ENCODE assay signal across 8 mouse cellular contexts in genomic region chr9:119430311-119430710, GRCm38 (mm10). TPM values are rescaled to one million over a fixed set of nuclear protein-coding genes. Genes with fewer than 3 reads are reported as not detected.
DNase-seq lines count a peak whose midpoint lies in the region; ATAC-seq lines count a peak whose summit lies in the region.

No protein-coding gene starts in this region.

- H3K27me3 ChIP-seq in hindbrain, embryonic 15.5 days: no peaks in the 10 kb centered on the region

- ATAC-seq in hindbrain, embryonic 15.5 days (ENCODE audit: low FRiP score, low read depth): peak; percentile 77; the same call in 1 of the 2 replicates
- ATAC-seq in megakaryocyte, adult 5-6 weeks (ENCODE audit: poor library complexity, severe bottlenecking): peak; percentile 64

- peak; percentile 70 for DNase-seq in Muller cell, postnatal 12 days (ENCODE audit: inconsistent ontology term)
- peak; percentile 83 for DNase-seq in cerebellum, adult 9-10 months
- DNase-seq in frontal cortex, postnatal 14 days (ENCODE audit: low spot score in 2 of 2): peak; percentile 66 to 70
- peak; percentile 71 to 73 for DNase-seq in layer of hippocampus, postnatal 36 days
- DNase-seq in right cerebral cortex, postnatal 14 days: peak; percentile 85
- peak; percentile 71 to 82 for DNase-seq in urinary bladder, postnatal 4 days (ENCODE audit: low spot score in 2 of 2)

- peaks cover 27% of the 10 kb centered on the region for H3K36me3 ChIP-seq in hindbrain, embryonic 15.5 days

- WGBS in hindbrain, embryonic 15.5 days: 60% methylated on average over 7 of the region's 7 CpGs

- H3K4me3 ChIP-seq in hindbrain, embryonic 15.5 days: no peak overlapping the region

- H3K4me1 ChIP-seq in hindbrain, embryonic 15.5 days (replicated peaks): peaks cover 14% of the 10 kb centered on the region

- H3K27ac ChIP-seq in hindbrain, embryonic 15.5 days (replicated peaks): no peak overlapping the region

- no peak overlapping the region for H3K9ac ChIP-seq in hindbrain, embryonic 15.5 days

- no peak overlapping the region for H3K4me2 ChIP-seq in hindbrain, embryonic 15.5 days

- H3K9me3 ChIP-seq in hindbrain, embryonic 15.5 days: no peaks in the 10 kb centered on the region

RNA-seq across cellular contexts. Expression of gene Exog, which starts 14.4 kb away (rescaled TPM):
- polyA plus RNA-seq in hindbrain, embryonic 15.5 days (2015; fragmentation: Nextera tagmentation; extraction: Ambion mirVana): 48.0 and 49.9 TPM in 2 replicates
- 10 to 100 TPM; 20.0 to 21.1 TPM for total RNA-seq in layer of hippocampus, postnatal 36 days (2021)
- total RNA-seq in megakaryocyte, adult 5-6 weeks (2015): 3.5 and 5.9 TPM in 2 replicates
- total RNA-seq in megakaryocyte, adult 5-6 weeks (2017): 2.1 and 3.0 TPM in 2 replicates

RNA-seq across cellular contexts. Expression of gene Acvr2b, which starts 28.4 kb away (rescaled TPM):
- 49.1 and 52.7 TPM in 2 replicates for polyA plus RNA-seq in hindbrain, embryonic 15.5 days (2015; fragmentation: Nextera tagmentation; extraction: Ambion mirVana)
- total RNA-seq in layer of hippocampus, postnatal 36 days (2021): 10 to 100 TPM; 13.8 to 14.7 TPM
- 1.1 and 1.7 TPM in 2 replicates for total RNA-seq in megakaryocyte, adult 5-6 weeks (2015)
- total RNA-seq in megakaryocyte, adult 5-6 weeks (2017): 0.37 and 0.57 TPM in 2 replicates

Comparison
In these comparisons a context has a peak if more than half of its experiments do, and no peak if none do; other contexts are left out.
1. RNA of gene Acvr2b, which starts 28.4 kb away (total RNA-seq): 13.8 to 14.7 TPM in layer of hippocampus, postnatal 36 days; 0.37 to 1.7 TPM in megakaryocyte, adult 5-6 weeks; every median in the first group is over 4 times any median in the second.
2. Peak in every context shown above with its lines, with median percentiles within 50 percentile points of each other: DNase-seq.